Mouse (Mus musculus): ENCODE results near the gene Sec11a. TPM values are rescaled to one million over a fixed set of nuclear protein-coding genes. Genes with fewer than 3 reads are reported as not detected.
"Not testable (repeated sequence)": the region's sequence is repeated elsewhere in the genome, so short reads cannot be mapped to it uniquely, and the experiment has no call there.

Gene Sec11a
- polyA plus RNA-seq, 1 experiment, result 64.4 TPM

DNA sequence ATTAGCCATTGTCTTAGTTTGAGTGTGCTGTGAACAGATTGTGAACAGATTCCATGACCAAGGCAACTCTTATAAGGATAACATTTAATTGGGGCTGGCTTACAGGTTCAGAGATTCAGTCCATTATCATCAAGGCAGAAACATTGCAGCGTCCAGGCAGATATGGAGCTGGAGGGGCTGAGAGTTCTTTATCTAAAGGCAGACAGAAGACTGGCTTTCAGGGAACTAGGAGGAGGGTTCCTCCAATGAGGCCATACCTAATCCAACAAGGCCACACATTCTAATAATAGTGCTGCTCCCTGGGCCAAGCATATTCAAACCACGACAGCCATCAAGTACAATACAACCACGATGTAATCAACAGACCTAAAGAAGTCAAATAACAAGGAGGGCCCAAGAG lies 11.4 kb upstream of the Sec11a start:
- no peak for TF ChIP-seq CTCF (IDR thresholded peaks at IDR 0.05; ENCODE audit: extremely low read depth, insufficient read depth, low read length)
- Histone ChIP-seq H3K27ac (ENCODE audit: insufficient read depth, low read length) (no peak overlapping the region), H3K4me3 (ENCODE audit: insufficient read depth, low read length) (no peak overlapping the region), H3K4me1 (ENCODE audit: control insufficient read depth, insufficient read depth, low read length) (no peaks in the 10 kb centered on the region)

DNA sequence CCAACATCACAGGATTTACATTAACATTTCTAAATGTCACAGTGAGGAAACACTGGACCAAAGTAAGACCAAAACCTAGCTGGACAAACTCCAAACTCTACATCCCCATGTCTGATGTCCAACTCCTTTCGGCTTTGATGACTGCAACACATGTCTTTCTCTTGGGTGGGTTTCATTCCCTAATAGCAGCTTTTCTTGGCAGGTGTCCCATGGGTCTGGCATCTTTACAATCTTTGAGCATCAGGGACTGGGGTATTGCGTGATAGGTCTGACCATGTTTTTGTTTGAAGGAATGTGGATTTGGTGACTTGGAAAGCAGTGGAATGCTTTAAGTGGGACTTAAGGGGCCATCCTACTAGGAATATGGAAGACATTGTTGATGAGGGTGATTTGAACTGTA lies 9.3 kb upstream of the Sec11a start:
- TF ChIP-seq POLR2A (IDR thresholded peaks at IDR 0.05; ENCODE audit: extremely low read depth, insufficient read depth, low read length) (no peak), CTCF (IDR thresholded peaks at IDR 0.05; ENCODE audit: extremely low read depth, insufficient read depth, low read length) (no peak)
- Histone ChIP-seq H3K27ac (ENCODE audit: insufficient read depth, low read length) (no peak overlapping the region), H3K4me3 (ENCODE audit: insufficient read depth, low read length) (no peak overlapping the region), H3K4me1 (ENCODE audit: control insufficient read depth, insufficient read depth, low read length) (no peaks in the 10 kb centered on the region)

DNA sequence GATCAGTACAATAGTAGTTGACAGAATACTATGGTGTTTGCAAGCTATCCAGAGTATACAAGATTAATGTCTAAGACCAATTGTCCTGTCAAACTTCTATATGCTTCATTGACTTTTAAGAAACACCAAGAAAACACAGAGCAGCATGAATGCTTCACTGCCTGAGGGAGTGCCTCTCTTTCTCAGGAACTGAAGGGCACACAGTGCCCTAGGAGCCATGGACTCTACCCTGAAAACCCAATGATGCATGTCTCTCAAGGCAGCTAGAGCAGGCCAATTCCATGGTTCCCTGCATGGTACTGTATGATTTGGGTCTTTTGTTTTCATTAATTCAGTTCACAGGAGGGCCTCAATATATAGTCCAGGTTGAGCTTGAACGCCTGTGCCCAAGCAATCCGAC lies 6.7 kb upstream of the Sec11a start:
- Histone ChIP-seq H3K4me1 (ENCODE audit: control insufficient read depth, insufficient read depth, low read length) (no peaks in the 10 kb centered on the region), H3K4me3 (ENCODE audit: insufficient read depth, low read length) (no peak overlapping the region), H3K27ac (ENCODE audit: insufficient read depth, low read length) (no peak overlapping the region)
- TF ChIP-seq POLR2A (IDR thresholded peaks at IDR 0.05; ENCODE audit: extremely low read depth, insufficient read depth, low read length) (no peak), CTCF (IDR thresholded peaks at IDR 0.05; ENCODE audit: extremely low read depth, insufficient read depth, low read length) (no peak)

DNA sequence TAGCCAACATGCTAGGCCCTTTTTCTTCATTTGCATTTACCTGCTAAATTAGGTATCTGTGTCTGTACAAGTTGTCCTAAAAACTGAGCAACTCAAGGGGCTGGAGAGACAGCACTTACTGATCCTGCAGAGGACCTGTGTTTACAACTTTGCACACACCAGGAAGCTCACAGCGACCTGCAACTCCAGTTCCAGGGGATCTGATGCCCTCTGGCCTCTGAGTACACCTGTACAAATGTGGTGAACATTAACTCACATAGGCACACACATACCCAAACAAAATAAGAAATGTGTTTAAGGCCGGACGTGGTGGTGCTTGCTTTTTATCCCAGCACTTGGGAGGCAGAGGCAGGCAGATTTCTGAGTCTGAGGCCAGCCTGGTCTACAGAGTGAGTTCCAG lies 4.6 kb upstream of the Sec11a start:
- no peak for TF ChIP-seq CTCF (IDR thresholded peaks at IDR 0.05; ENCODE audit: extremely low read depth, insufficient read depth, low read length)
- no peak for TF ChIP-seq POLR2A (IDR thresholded peaks at IDR 0.05; ENCODE audit: extremely low read depth, insufficient read depth, low read length)
- Histone ChIP-seq H3K4me1 (ENCODE audit: control insufficient read depth, insufficient read depth, low read length) (no peaks in the 10 kb centered on the region), H3K27ac (ENCODE audit: insufficient read depth, low read length) (no peak overlapping the region), H3K4me3 (ENCODE audit: insufficient read depth, low read length) (no peak overlapping the region)

- no peak for TF ChIP-seq CTCF (IDR thresholded peaks at IDR 0.05; ENCODE audit: extremely low read depth, insufficient read depth, low read length)
- TF ChIP-seq POLR2A (IDR thresholded peaks at IDR 0.05; ENCODE audit: extremely low read depth, insufficient read depth, low read length), result no peak
- no peaks in the 10 kb centered on the region; the same call in 1 of the 2 replicates for H3K4me1 ChIP-seq (ENCODE audit: control insufficient read depth, insufficient read depth, low read length)
Measured at GRCm38 (mm10) chr7:80951461-80951860, 3.9 kb upstream of the Sec11a start.

DNA sequence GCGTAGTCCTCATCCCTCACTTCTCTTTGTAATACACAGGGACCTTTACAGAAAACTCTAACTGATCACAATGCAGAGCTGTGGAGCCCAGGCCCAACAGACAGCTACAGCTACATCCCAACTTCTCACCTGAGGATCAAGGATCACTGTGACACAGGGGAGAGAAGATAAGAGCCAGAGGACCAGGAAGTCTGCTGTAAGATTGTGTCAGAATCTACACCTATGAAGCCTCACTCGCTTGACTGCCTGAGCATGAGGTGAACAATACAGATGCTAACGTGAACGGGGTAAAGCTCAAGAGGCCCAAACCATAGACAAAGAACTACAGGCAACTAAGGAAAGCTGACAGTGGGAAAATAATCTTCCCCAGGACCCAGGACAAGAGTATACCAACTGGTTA lies 7.8 kb downstream of the Sec11a start:
- Histone ChIP-seq H3K27ac (ENCODE audit: insufficient read depth, low read length) (no peak overlapping the region), H3K4me1 (ENCODE audit: control insufficient read depth, insufficient read depth, low read length) (no peaks in the 10 kb centered on the region; the same call in 1 of the 2 replicates), H3K4me3 (ENCODE audit: insufficient read depth, low read length) (no peak overlapping the region)
- TF ChIP-seq POLR2A (IDR thresholded peaks at IDR 0.05; ENCODE audit: extremely low read depth, insufficient read depth, low read length) (no peak), CTCF (IDR thresholded peaks at IDR 0.05; ENCODE audit: extremely low read depth, insufficient read depth, low read length) (no peak)

More at GRCm38 (mm10) chr7:80951461-80951860, 3.9 kb upstream of the Sec11a start:
- no peak overlapping the region for H3K27ac ChIP-seq (ENCODE audit: insufficient read depth, low read length)
- no peak overlapping the region for H3K4me3 ChIP-seq (ENCODE audit: insufficient read depth, low read length)

DNA sequence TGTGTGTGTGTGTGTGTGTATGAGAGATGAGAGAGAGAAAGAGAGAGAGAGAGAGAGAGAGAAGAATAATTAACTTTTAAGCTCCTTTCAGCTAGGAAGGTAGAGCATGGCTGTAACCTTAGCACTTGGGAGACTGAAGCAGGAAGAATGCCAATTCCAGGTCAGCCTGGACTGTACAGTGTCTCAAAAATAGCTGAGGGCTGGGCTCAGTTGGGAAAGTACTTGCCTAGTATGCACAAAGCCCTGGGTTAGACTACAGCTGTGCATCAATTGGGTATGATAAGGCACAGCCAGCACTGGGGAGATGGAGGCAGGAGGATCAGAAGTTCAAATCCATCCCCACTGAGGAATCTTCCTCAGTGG lies 10.3 kb downstream of the Sec11a start:
- not testable (repeated sequence) for H3K4me1 ChIP-seq (ENCODE audit: control insufficient read depth, insufficient read depth, low read length); H3K4me3 ChIP-seq (ENCODE audit: insufficient read depth, low read length); H3K27ac ChIP-seq (ENCODE audit: insufficient read depth, low read length)

- not testable (repeated sequence) for H3K4me1 ChIP-seq (ENCODE audit: control insufficient read depth, insufficient read depth, low read length); H3K4me3 ChIP-seq (ENCODE audit: insufficient read depth, low read length); H3K27ac ChIP-seq (ENCODE audit: insufficient read depth, low read length)
Measured at GRCm38 (mm10) chr7:80936617-80937303, 10.8 kb downstream of the Sec11a start.

DNA sequence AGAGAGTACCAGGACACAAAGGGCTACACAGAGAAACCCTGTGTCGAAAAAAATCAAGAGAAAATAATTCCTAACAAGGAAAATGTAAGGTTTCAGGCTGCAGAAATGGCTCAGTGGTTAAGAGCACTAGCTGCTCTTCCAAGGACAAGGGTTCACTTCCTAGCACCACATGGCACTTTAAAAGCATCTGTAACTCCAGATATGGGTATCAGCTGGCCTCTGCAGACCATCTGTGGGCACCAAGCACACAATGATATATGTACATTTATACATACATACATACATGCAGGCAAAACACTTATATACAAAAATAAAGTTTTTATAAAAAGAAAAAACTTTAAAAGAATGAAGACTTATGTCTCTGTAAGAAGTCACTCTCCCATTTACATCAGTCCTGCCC lies 11.7 kb downstream of the Sec11a start:
- H3K27ac ChIP-seq (ENCODE audit: insufficient read depth, low read length), result no peak overlapping the region
- TF ChIP-seq POLR2A (IDR thresholded peaks at IDR 0.05; ENCODE audit: extremely low read depth, insufficient read depth, low read length), result no peak
- no peak for TF ChIP-seq CTCF (IDR thresholded peaks at IDR 0.05; ENCODE audit: extremely low read depth, insufficient read depth, low read length)
- no peaks in the 10 kb centered on the region for H3K4me1 ChIP-seq (ENCODE audit: control insufficient read depth, insufficient read depth, low read length)
- H3K4me3 ChIP-seq (ENCODE audit: insufficient read depth, low read length), result no peak overlapping the region

- Histone ChIP-seq H3K27ac (ENCODE audit: insufficient read depth, low read length) (no peak overlapping the region), H3K4me1 (ENCODE audit: control insufficient read depth, insufficient read depth, low read length) (peaks cover 1% of the 10 kb centered on the region; the same call in 1 of the 2 replicates), H3K4me3 (ENCODE audit: insufficient read depth, low read length) (no peak overlapping the region)
- TF ChIP-seq CTCF (IDR thresholded peaks at IDR 0.05; ENCODE audit: extremely low read depth, insufficient read depth, low read length) (no peak), POLR2A (IDR thresholded peaks at IDR 0.05; ENCODE audit: extremely low read depth, insufficient read depth, low read length) (no peak)
Measured at GRCm38 (mm10) chr7:80932777-80933176, 14.8 kb downstream of the Sec11a start.
